Mouse (Mus musculus): ENCODE measurements around the gene Zfp879.

DNA sequence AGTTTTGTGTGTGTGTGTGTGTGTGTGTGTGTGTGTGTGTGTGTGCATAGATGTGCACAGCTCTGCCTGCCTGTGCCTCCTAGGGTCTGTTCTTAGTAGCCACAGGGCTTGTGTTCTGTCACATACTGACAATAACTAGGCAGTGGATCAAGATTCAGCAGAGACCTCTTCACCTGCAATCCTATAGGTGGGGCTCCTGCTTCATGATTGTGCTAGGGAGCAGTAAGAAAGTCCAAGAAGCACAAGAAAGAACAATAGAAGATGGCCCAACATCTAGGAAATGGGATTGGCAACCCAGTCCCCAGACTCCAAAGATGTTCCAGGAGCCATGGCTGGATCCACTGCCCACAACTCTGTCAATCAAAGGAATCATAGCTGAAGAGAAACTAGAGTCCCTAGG, 42.5 kb downstream of the Zfp879 start:
- TF ChIP-seq POLR2A (IDR thresholded peaks at IDR 0.05; ENCODE audit: borderline replicate concordance, control insufficient read depth, low read depth, low read length): no peak
- TF ChIP-seq CTCF (IDR thresholded peaks at IDR 0.05; ENCODE audit: control insufficient read depth, insufficient read depth, low read length): no peak

All from bone marrow, adult 2 months (tissue).